Mouse (Mus musculus): Measurements from ENCODE around the gene Epha4. TPM values are rescaled to one million over a fixed set of nuclear protein-coding genes. Genes with fewer than 3 reads are reported as not detected.

Gene Epha4
- total RNA-seq, 2 experiments from 2014 or later, result under 0.01 TPM; not detected in 1

DNA sequence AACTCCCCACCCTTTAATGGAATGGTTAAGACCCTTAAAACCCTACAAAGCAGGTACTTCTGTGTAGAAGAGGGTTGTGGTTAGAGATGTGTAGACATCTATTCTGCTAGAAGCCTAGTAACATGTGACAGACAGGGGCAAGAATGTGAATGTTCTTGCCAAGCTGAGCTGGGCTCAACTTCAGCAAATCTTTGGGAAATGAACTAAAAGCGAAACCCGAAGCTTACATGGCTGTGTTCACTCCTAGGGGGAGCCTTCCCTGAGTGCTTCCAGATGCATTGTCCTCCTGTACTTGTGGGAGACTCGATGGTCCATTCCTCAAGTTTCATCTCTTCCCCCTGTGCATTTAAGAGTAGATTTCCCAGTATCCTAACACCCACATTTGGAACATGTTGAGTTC, 150.3 kb downstream of the Epha4 start:
- ATAC-seq (replicated peaks; ENCODE audit: low FRiP score, poor library complexity, severe bottlenecking), result no peak

DNA sequence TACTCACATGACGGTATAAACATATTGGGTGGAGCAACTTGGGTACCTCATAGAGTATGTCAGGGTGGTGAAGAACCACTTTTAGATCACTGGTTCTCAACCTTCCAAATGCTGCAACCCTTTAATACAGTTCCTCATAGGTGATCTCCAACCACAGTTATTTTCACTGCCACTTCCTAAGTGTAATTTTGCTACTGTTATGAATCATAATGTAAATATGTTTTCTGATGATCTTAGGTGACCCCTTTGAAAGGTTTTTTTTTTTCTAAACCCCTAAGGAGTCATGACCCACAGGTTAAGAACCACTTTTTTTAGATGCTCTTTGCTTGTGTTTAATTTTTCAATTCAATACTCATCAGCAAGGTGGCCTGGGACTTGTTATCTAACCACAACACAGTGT, 151.0 kb downstream of the Epha4 start:
- ATAC-seq (replicated peaks; ENCODE audit: low FRiP score, poor library complexity, severe bottlenecking), result no peak

GRCm38 (mm10) chr1:77346459-77346858, 168.4 kb downstream of the Epha4 start:
- no peak for ATAC-seq (replicated peaks; ENCODE audit: low FRiP score, poor library complexity, severe bottlenecking)

DNA sequence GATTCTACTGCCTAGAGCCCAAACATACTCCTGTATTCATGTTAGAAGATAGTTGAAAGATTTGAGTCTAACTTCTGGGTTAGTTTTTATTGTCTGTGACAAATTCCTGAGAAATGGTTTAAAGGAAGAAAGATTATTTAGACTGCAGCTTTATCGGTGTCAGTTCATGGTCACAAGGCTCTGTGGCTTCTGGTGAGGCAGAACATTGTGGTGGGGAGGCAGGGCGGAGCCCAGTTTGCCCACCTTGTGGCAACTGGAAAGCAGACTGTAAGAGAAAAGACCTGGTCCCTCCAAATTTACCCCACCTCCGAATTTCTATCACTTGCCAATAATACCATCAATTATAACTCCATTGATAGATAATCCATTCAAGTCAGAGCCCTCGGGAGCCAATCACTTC, 171.1 kb downstream of the Epha4 start:
- no peak for ATAC-seq (replicated peaks; ENCODE audit: low FRiP score, poor library complexity, severe bottlenecking)

GRCm38 (mm10) chr1:77339701-77340100, 175.2 kb downstream of the Epha4 start:
- ATAC-seq (replicated peaks; ENCODE audit: low FRiP score, poor library complexity, severe bottlenecking), result no peak

GRCm38 (mm10) chr1:77338346-77338745, 176.5 kb downstream of the Epha4 start:
- no peak for ATAC-seq (replicated peaks; ENCODE audit: low FRiP score, poor library complexity, severe bottlenecking)

DNA sequence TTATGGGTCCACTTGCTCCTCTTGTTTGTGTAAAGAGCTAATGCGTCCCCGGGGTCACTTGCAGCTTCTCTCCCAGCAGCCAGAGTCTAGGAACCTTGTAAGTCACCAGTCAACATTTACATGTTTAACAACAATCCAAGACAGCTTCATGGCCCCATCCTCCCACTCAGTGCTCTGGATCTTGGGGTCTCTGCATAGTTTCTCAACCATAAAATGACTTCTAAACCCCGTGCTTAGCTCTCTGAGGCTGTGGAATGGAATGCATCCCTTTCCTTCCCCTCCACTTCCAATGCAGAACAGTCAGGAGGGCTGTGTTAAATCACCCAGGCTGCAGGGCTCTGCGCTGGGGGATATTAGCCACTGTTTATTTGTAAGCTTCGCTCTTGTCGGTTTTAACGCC, 178.0 kb downstream of the Epha4 start:
- no peak for ATAC-seq (replicated peaks; ENCODE audit: low FRiP score, poor library complexity, severe bottlenecking)

- ATAC-seq (replicated peaks; ENCODE audit: low FRiP score, poor library complexity, severe bottlenecking), result no peak
Measured at GRCm38 (mm10) chr1:77318597-77319127, 196.2 kb downstream of the Epha4 start.
